Mouse (Mus musculus): ENCODE data around the gene Glis2.

DNA sequence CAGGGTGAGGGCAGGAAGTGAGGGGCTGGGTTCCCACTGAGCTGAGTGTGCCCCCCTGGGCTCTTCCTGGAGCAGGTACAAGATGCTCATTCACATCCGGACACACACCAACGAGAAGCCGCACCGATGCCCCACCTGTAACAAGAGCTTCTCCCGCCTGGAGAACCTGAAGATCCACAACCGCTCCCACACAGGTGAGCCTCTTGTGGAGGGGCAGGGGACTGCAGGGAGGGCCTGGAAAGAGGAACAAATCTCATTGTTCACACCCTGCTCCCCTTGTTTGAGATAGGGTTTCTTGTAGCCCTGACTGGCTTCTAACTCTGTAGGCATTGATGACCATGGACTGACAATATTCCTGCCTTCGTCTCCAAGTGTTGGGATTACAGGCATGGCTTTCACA, 17.2 kb downstream of the Glis2 start:
- peak; percentile 20 to 21; a peak in 1 of 4 replicates for TF ChIP-seq CTCF (conservative IDR thresholded peaks at IDR 0.05 in 1 of 2, IDR thresholded peaks at IDR 0.05 in 1 of 2; ENCODE audit: low read depth in 2 of 2, low read length in 2 of 2)
- TF ChIP-seq ZKSCAN1 (IDR thresholded peaks at IDR 0.05; ENCODE audit: borderline replicate concordance, low read depth, low read length): no peak
- TF ChIP-seq USF1 (IDR thresholded peaks at IDR 0.05; ENCODE audit: low read depth, low read length): no peak

All from CH12.LX (cell line).